Mouse (Mus musculus) midbrain, embryonic 11.5 days (tissue): ENCODE measurements at regions not wholly inside any gene's neighbourhood (a gene's known extent, or its start where the extent isn't known, plus 50 kb on each side); places are given as distances from the start of the nearest gene placed in this dataset.
A peak's percentile ranks its signal among the peaks of the same experiment; 100 is the strongest.

Source experiments
- ATAC-seq: fragments of 200-750 bp; cut with Nextera tagmentation; 2 replicates; pipeline ENCODE4 v1.8.0; 2017; ENCODE audit warnings: moderate TSS enrichment, moderate library complexity; ENCODE audit not compliant: low FRiP score
- DNase-seq: peaks from one replicate; pipeline ENCODE4 v3.0.0; 2015; ENCODE audit warnings: low spot score; ENCODE audit errors: missing footprints
- H3K27ac ChIP-seq: fragments of 300-500 bp; sonication (generic); 2 replicates; pipeline ENCODE4 v1.5.1; 2014; ENCODE audit warnings: low read depth, low read length
- H3K27me3 ChIP-seq: fragments of 300-500 bp; sonication (generic); 2 replicates; pipeline ENCODE4 v1.6.1; 2014; ENCODE audit warnings: mild to moderate bottlenecking, low read length, moderate library complexity, mixed read lengths; ENCODE audit not compliant: control insufficient read depth, insufficient read depth
- H3K36me3 ChIP-seq: fragments of 300-500 bp; sonication (generic); 2 replicates; pipeline ENCODE4 v1.6.1; 2014; ENCODE audit warnings: mild to moderate bottlenecking, low read length, moderate library complexity, mixed read lengths; ENCODE audit not compliant: control insufficient read depth, insufficient read depth
- H3K4me1 ChIP-seq: fragments of 300-500 bp; sonication (generic); 2 replicates; pipeline ENCODE4 v1.6.1; 2014; ENCODE audit warnings: low read length; ENCODE audit not compliant: control insufficient read depth, insufficient read depth
- H3K4me2 ChIP-seq: fragments of 300-500 bp; sonication (generic); 2 replicates; pipeline ENCODE4 v1.6.1; 2014; ENCODE audit warnings: mild to moderate bottlenecking, moderate library complexity
- H3K4me3 ChIP-seq: fragments of 300-500 bp; sonication (generic); 2 replicates; pipeline ENCODE4 v1.5.1; 2014; ENCODE audit warnings: low read depth, low read length
- H3K9ac ChIP-seq: fragments of 300-500 bp; sonication (generic); 2 replicates; pipeline ENCODE4 v1.6.1; 2014; ENCODE audit warnings: low read length
- H3K9me3 ChIP-seq: fragments of 300-500 bp; sonication (generic); 2 replicates; pipeline ENCODE4 v1.6.1; 2016; ENCODE audit warnings: low read length; ENCODE audit not compliant: control insufficient read depth
- WGBS: fragments of 180-500 bp; shearing (Covaris S2); extraction: QIAGEN DNeasy Blood & Tissue Kit; methylation state at CpG from one replicate; pipeline ENCODE4 v1.1.7; 2014; 5-methylcytosine and 5-hydroxymethylcytosine counted together

DNA sequence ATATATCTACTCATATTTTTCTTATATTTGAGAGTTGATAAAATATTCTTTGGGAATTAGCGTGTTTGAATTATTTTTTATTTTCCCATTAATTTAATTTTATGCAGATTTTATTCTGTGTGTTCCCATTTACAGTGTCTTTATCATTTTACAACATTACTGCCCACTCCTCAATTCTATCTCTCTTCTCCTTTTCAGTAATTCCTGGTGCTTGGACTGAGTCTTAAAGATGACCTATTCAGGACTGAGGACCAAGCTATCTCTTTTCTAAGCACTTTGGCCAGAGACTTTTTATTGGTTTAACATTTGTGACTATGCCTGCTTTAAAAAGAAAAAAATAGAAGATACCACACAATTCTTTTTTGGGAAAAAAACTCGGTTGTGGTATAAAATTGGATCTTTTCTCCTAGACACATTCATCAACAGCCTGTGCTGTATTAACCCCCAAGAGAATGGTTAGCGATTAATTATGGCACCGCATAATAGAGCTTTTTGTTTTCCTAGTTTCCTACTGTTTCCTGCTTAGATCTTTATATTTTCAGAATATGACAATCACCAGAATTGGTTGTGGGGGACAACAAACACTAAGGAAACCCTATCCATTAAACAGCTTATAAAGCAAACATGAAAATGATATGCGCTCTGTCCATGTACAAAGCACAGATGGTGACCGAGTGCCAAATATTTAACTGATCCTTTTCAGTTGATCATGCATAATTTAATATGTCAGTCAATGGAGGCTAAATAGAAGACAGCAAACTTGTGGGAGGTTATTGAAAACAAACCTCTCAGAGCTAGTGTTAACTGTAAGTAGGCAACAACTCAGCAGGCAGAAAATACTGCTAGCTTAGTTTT is 286.3 kb downstream of the Slitrk6 start:
- H3K9ac ChIP-seq: no peak overlapping the region
- DNase-seq (no peak), ATAC-seq (peak; percentile 70)
- H3K4me3 ChIP-seq: no peak overlapping the region
- 75% methylated on average over 6 of the region's 6 CpGs for WGBS
- H3K4me1 ChIP-seq: no peaks in the 10 kb centered on the region; the same call in 1 of the 2 replicates
- no peak overlapping the region for H3K4me2 ChIP-seq
- no peaks in the 10 kb centered on the region for H3K27me3 ChIP-seq
- H3K9me3 ChIP-seq: no peaks in the 10 kb centered on the region
- no peak overlapping the region for H3K27ac ChIP-seq
- no peaks in the 10 kb centered on the region for H3K36me3 ChIP-seq
